Mouse (Mus musculus): ENCODE data around the gene Runx1.

DNA sequence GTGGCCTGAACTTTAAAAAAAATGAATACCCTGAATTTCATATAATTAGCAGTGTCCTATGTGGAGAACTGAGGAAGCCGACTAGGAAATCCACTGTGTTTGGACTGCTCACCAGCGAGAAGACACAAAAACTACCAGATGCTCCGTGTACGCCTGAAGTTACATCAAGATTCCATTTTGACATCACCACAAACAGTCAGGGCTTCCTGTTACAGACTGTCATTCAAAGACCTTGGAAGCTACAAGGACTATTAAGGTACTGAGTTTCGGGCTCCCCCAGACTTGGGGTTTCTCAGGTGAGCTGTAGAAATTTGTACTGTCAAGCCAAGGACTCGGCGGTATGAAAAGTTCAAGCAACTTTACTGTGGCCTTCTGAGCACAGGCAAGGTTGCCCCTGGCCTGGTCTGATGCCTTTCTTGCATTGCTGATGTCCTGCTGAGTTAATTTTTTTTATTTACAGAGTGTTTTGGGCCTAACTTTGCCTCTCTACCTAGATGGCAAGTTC lies 22.8 kb downstream of the Runx1 start:
- no peak for TF ChIP-seq POLR2A (IDR thresholded peaks at IDR 0.05; ENCODE audit: extremely low read depth, insufficient read depth, low read length)
- no peak for TF ChIP-seq CTCF (IDR thresholded peaks at IDR 0.05; ENCODE audit: extremely low read depth, insufficient read depth, low read length)

Data from cortical plate, adult 2 months (tissue).